Mouse (Mus musculus): ENCODE data around the gene Col1a1. TPM values are rescaled to one million over a fixed set of nuclear protein-coding genes. Genes with fewer than 3 reads are reported as not detected.

The Col1a1 gene
- total and polyA plus RNA-seq, 3 experiments, result 0.11 to 0.13 TPM; not detected in 1

GRCm38 (mm10) chr11:94994947-94995772 lies 59.1 kb downstream of the Col1a1 start:
- in situ Hi-C loops (cut with MboI; ENCODE audit: low pct_ligation_motif_present, low pct_unique_long_range_greater_than_20kb, low sequenced_read_pairs) (no loop called here), dilution Hi-C loops (cut with MboI; ENCODE audit: extremely low pct_ligation_motif_present, extremely low pct_unique_long_range_greater_than_20kb, low sequenced_read_pairs) (no loop called here)
- Histone ChIP-seq H3K36me3 (replicated peaks in 1 of 2; ENCODE audit: control insufficient read depth in 1 of 2, insufficient read depth in 1 of 2, low read length in 1 of 2) (peaks cover 23 to 58% of the 10 kb centered on the region in 2 experiments), H3K9me3 (replicated peaks; ENCODE audit: low read length) (no peaks in the 10 kb centered on the region), H3K79me2 (replicated peaks; ENCODE audit: control insufficient read depth, extremely low read depth, insufficient read depth, poor library complexity, severe bottlenecking) (0 out of 2 replicates have a peak, but pooled peaks cover 3% of the 10 kb centered on the region), H3K27ac (ENCODE audit: insufficient read depth, low read depth) (no peak overlapping the region), H3K4me1 (ENCODE audit: control insufficient read depth in 1 of 2, insufficient read depth in 2 of 2) (peaks cover 25 to 47% of the 10 kb centered on the region in 2 experiments), H3K4me3 (replicated peaks in 1 of 3; ENCODE audit: low read depth in 2 of 3, low read length in 2 of 3, poor library complexity in 1 of 3) (no peak overlapping the region), H3K4me2 (ENCODE audit: insufficient read depth, low read depth, poor library complexity, severe bottlenecking) (no peak overlapping the region), H3K9ac (ENCODE audit: insufficient read depth, low read depth) (no peak overlapping the region), H3K27me3 (replicated peaks) (no peaks in the 10 kb centered on the region)
- TF ChIP-seq ZC3H11A (IDR thresholded peaks at IDR 0.05; ENCODE audit: low read depth, low read length), result no peak
- TF ChIP-seq MEF2A (IDR thresholded peaks at IDR 0.05; ENCODE audit: borderline replicate concordance, low read depth, low read length), result no peak
- no peak for TF ChIP-seq EP300 (IDR thresholded peaks at IDR 0.05; ENCODE audit: low read length)
- TF ChIP-seq E2F4 (IDR thresholded peaks at IDR 0.05; ENCODE audit: insufficient replicate concordance, low read depth, low read length), result no peak
- no peak for TF ChIP-seq JUND (conservative IDR thresholded peaks at IDR 0.05; ENCODE audit: low read depth, low read length)
- TF ChIP-seq IRF4 (IDR thresholded peaks at IDR 0.05; ENCODE audit: low read depth, low read length), result no peak
- no peak for DNase-seq (ENCODE audit: extremely low read depth)

GRCm38 (mm10) chr11:94996101-94996500 lies 60.1 kb downstream of the Col1a1 start:
- H3K27ac ChIP-seq (ENCODE audit: insufficient read depth, low read depth), result no peak overlapping the region
- 0 out of 2 replicates have a peak, but pooled peaks cover 3% of the 10 kb centered on the region for H3K79me2 ChIP-seq (replicated peaks; ENCODE audit: control insufficient read depth, extremely low read depth, insufficient read depth, poor library complexity, severe bottlenecking)
- no peak overlapping the region for H3K4me2 ChIP-seq (ENCODE audit: insufficient read depth, low read depth, poor library complexity, severe bottlenecking)
- dilution Hi-C loops (cut with MboI; ENCODE audit: extremely low pct_ligation_motif_present, extremely low pct_unique_long_range_greater_than_20kb, low sequenced_read_pairs) (no loop called here), in situ Hi-C loops (cut with MboI; ENCODE audit: low pct_ligation_motif_present, low pct_unique_long_range_greater_than_20kb, low sequenced_read_pairs) (no loop called here)
- DNase-seq (ENCODE audit: extremely low read depth), result no peak
- H3K4me1 ChIP-seq (ENCODE audit: control insufficient read depth in 1 of 2, insufficient read depth in 2 of 2), result peaks cover 32 to 56% of the 10 kb centered on the region in 2 experiments
- H3K9me3 ChIP-seq (replicated peaks; ENCODE audit: low read length), result no peaks in the 10 kb centered on the region
- no peak overlapping the region for H3K4me3 ChIP-seq (replicated peaks in 1 of 3; ENCODE audit: low read depth in 2 of 3, low read length in 2 of 3, poor library complexity in 1 of 3)
- no peaks in the 10 kb centered on the region for H3K27me3 ChIP-seq (replicated peaks)
- no peak overlapping the region for H3K9ac ChIP-seq (ENCODE audit: insufficient read depth, low read depth)
- peaks cover 24 to 65% of the 10 kb centered on the region in 2 experiments for H3K36me3 ChIP-seq (replicated peaks in 1 of 2; ENCODE audit: control insufficient read depth in 1 of 2, insufficient read depth in 1 of 2, low read length in 1 of 2)
- no peak for TF ChIP-seq MXI1 (IDR thresholded peaks at IDR 0.05; ENCODE audit: low read depth, low read length)
- no peak for TF ChIP-seq RAD21 (IDR thresholded peaks at IDR 0.05; ENCODE audit: low read depth, low read length)
- TF ChIP-seq CTCF (conservative IDR thresholded peaks at IDR 0.05 in 1 of 2, IDR thresholded peaks at IDR 0.05 in 1 of 2; ENCODE audit: low read depth in 2 of 2, low read length in 2 of 2), result no peak
- TF ChIP-seq POLR2AphosphoS2 (IDR thresholded peaks at IDR 0.05; ENCODE audit: low read depth, low read length), result no peak
- no peak for TF ChIP-seq USF1 (IDR thresholded peaks at IDR 0.05; ENCODE audit: low read depth, low read length)

GRCm38 (mm10) chr11:94996984-94997383 lies 61.0 kb downstream of the Col1a1 start:
- Histone ChIP-seq H3K9me3 (replicated peaks; ENCODE audit: low read length) (no peaks in the 10 kb centered on the region), H3K4me2 (ENCODE audit: insufficient read depth, low read depth, poor library complexity, severe bottlenecking) (no peak overlapping the region), H3K79me2 (replicated peaks; ENCODE audit: control insufficient read depth, extremely low read depth, insufficient read depth, poor library complexity, severe bottlenecking) (0 out of 2 replicates have a peak, but pooled peaks cover 3% of the 10 kb centered on the region), H3K27ac (ENCODE audit: insufficient read depth, low read depth) (no peak overlapping the region), H3K27me3 (replicated peaks) (no peaks in the 10 kb centered on the region), H3K4me1 (ENCODE audit: control insufficient read depth in 1 of 2, insufficient read depth in 2 of 2) (peaks cover 28 to 56% of the 10 kb centered on the region in 2 experiments), H3K9ac (ENCODE audit: insufficient read depth, low read depth) (no peak overlapping the region), H3K36me3 (replicated peaks in 1 of 2; ENCODE audit: control insufficient read depth in 1 of 2, insufficient read depth in 1 of 2, low read length in 1 of 2) (peaks cover 30 to 72% of the 10 kb centered on the region in 2 experiments), H3K4me3 (replicated peaks in 1 of 3; ENCODE audit: low read depth in 2 of 3, low read length in 2 of 3, poor library complexity in 1 of 3) (no peak overlapping the region)
- dilution Hi-C loops (cut with MboI; ENCODE audit: extremely low pct_ligation_motif_present, extremely low pct_unique_long_range_greater_than_20kb, low sequenced_read_pairs) (no loop called here), in situ Hi-C loops (cut with MboI; ENCODE audit: low pct_ligation_motif_present, low pct_unique_long_range_greater_than_20kb, low sequenced_read_pairs) (no loop called here)
- DNase-seq (ENCODE audit: extremely low read depth), result no peak
- TF ChIP-seq KAT2A (IDR thresholded peaks at IDR 0.05; ENCODE audit: insufficient replicate concordance, low read length), result no peak
- no peak for TF ChIP-seq JUN (IDR thresholded peaks at IDR 0.05; ENCODE audit: insufficient read depth, low read depth, low read length)
- TF ChIP-seq MAZ (IDR thresholded peaks at IDR 0.05; ENCODE audit: low read depth, low read length), result no peak
- no peak for TF ChIP-seq TBP (conservative IDR thresholded peaks at IDR 0.05; ENCODE audit: low read depth, low read length)
- no peak for TF ChIP-seq TCF12 (IDR thresholded peaks at IDR 0.05; ENCODE audit: low read depth, low read length)
- TF ChIP-seq E2F4 (IDR thresholded peaks at IDR 0.05; ENCODE audit: insufficient replicate concordance, low read depth, low read length), result no peak
- TF ChIP-seq ELF1 (IDR thresholded peaks at IDR 0.05; ENCODE audit: low read depth, low read length), result no peak
